Mouse (Mus musculus) cortical plate, adult 2 months (tissue): ENCODE results near the gene Dusp22. TPM values are rescaled to one million over a fixed set of nuclear protein-coding genes. Genes with fewer than 3 reads are reported as not detected.

Experiments used
- H3K27ac ChIP-seq: fragments of 200-500 bp; 2 replicates; pipeline ENCODE4 v1.5.1; 2012; ENCODE audit warnings: low read length, control low read depth, inconsistent platforms; ENCODE audit not compliant: insufficient read depth
- H3K4me1 ChIP-seq: fragments of 200-500 bp; 2 replicates; pipeline ENCODE4 v1.6.1; 2011; ENCODE audit warnings: low read length; ENCODE audit not compliant: control insufficient read depth, insufficient read depth
- H3K4me3 ChIP-seq: fragments of 200-500 bp; 2 replicates; pipeline ENCODE4 v1.5.1; 2011; ENCODE audit warnings: mild to moderate bottlenecking, low read length, control low read depth; ENCODE audit not compliant: insufficient read depth
- CTCF ChIP-seq: fragments of 200-500 bp; IDR thresholded peaks from 2 replicates; pipeline ENCODE4 v1.5.1; 2011; ENCODE audit warnings: mild to moderate bottlenecking, control low read depth, low read length; ENCODE audit not compliant: insufficient read depth; ENCODE audit errors: extremely low read depth
- POLR2A ChIP-seq: fragments of 200-500 bp; IDR thresholded peaks from 2 replicates; pipeline ENCODE4 v1.6.1; 2011; ENCODE audit warnings: mild to moderate bottlenecking, low read length, control low read depth; ENCODE audit not compliant: insufficient read depth; ENCODE audit errors: extremely low read depth
- polyA plus RNA-seq: library from polyadenylated mRNA; depleted of rRNA; stranded (reverse); fragments of >200 nt; gene quantifications from 2 replicates; pipeline ENCODE4 v1.2.3, GENCODE M21; 2012

Gene Dusp22
- polyA plus RNA-seq, 1 experiment: 32.8 TPM

DNA sequence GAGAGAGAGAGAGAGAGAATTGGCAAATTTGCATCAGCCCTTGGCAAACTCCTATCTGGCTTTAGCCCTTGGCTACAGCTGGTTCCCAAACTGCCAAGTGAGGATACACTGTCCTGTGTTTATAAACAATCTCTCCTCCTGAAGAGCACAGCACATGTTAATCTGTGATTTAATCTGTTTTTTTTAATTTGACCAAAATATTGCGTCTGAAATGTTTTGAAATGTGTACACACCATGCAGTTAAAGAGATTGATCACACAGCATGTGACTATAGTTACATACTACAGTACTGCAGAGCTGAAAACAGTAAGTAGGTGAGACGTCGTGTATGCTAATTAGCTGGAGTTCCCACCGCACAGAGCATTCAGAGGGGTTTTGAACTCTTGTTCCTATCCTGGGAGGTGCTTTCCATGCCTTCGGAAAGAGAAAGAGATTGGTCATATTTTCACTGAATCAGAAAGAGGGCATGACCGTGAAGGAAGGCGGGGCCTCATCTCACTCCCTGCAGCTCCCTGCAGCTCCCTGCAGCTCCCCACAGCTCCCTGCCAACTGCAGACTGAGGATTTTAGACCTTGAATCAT is 65.0 kb downstream of the Dusp22 start:
- Histone ChIP-seq H3K4me1 (no peaks in the 10 kb centered on the region), H3K27ac (no peak overlapping the region), H3K4me3 (no peak overlapping the region)
- no peak for TF ChIP-seq CTCF
- no peak for TF ChIP-seq POLR2A

GRCm38 (mm10) chr13:30726879-30727278 is 67.1 kb downstream of the Dusp22 start:
- no peak overlapping the region for H3K4me3 ChIP-seq
- TF ChIP-seq CTCF (no peak), POLR2A (no peak)
- no peaks in the 10 kb centered on the region for H3K4me1 ChIP-seq
- no peak overlapping the region for H3K27ac ChIP-seq

GRCm38 (mm10) chr13:30728155-30728554 is 68.4 kb downstream of the Dusp22 start:
- Histone ChIP-seq H3K4me3 (no peak overlapping the region), H3K4me1 (no peaks in the 10 kb centered on the region), H3K27ac (no peak overlapping the region)
- TF ChIP-seq POLR2A (no peak), CTCF (no peak)

- Histone ChIP-seq H3K4me1 (no peaks in the 10 kb centered on the region), H3K27ac (no peak overlapping the region), H3K4me3 (no peak overlapping the region)
- TF ChIP-seq POLR2A (no peak), CTCF (peak; percentile 24; the same call in 1 of the 2 replicates)
Measured at GRCm38 (mm10) chr13:30729245-30729644, 69.4 kb downstream of the Dusp22 start.

DNA sequence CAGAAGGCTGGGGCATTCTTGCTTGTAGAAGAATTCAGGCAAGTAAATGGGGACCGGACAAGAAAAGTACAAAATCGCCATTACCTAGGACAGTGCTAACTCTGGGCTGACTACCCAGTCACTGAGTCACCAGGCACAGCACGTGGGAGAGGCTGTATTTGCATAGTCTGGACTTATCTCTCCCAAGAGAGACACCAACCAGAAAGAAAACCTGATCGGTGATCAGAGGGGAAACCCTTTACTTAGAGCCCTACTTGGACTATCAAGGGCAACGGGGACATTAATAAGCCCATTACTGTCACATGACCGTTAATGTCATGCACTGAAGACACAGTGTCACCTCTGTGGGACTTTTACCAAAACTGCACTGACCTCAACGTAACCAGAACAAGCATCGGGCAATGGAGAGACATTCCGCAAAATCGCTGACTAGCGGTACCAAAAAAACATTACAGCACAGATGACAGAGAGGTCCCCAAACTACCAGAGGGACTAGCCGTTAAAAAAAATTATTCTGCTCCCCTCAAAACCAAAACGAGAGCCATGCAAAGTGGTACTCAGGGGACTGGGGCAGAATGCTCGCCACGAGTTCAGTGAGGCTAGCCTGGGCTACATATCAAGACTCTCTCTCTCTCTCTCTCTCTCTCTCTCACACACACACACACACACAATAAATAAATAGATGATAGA is 70.5 kb downstream of the Dusp22 start:
- Histone ChIP-seq H3K27ac (no peak overlapping the region), H3K4me3 (no peak overlapping the region), H3K4me1 (no peaks in the 10 kb centered on the region)
- TF ChIP-seq CTCF: no peak

- H3K4me1 ChIP-seq: no peaks in the 10 kb centered on the region
- no peak overlapping the region for H3K4me3 ChIP-seq
- no peak overlapping the region for H3K27ac ChIP-seq
- TF ChIP-seq CTCF: no peak
- no peak for TF ChIP-seq POLR2A
Measured at GRCm38 (mm10) chr13:30732709-30733445, 73.1 kb downstream of the Dusp22 start.

GRCm38 (mm10) chr13:30736721-30737120 is 76.9 kb downstream of the Dusp22 start:
- H3K4me1 ChIP-seq: no peaks in the 10 kb centered on the region
- TF ChIP-seq CTCF: no peak
- TF ChIP-seq POLR2A: no peak
- H3K27ac ChIP-seq: no peak overlapping the region
- no peak overlapping the region for H3K4me3 ChIP-seq

GRCm38 (mm10) chr13:30737257-30737656 is 77.5 kb downstream of the Dusp22 start:
- Histone ChIP-seq H3K4me3 (no peak overlapping the region), H3K27ac (no peak overlapping the region), H3K4me1 (no peaks in the 10 kb centered on the region)
- TF ChIP-seq CTCF (no peak), POLR2A (no peak)

GRCm38 (mm10) chr13:30738310-30738840 is 78.6 kb downstream of the Dusp22 start:
- TF ChIP-seq CTCF: no peak
- TF ChIP-seq POLR2A: no peak

More at GRCm38 (mm10) chr13:30738310-30738840, 78.6 kb downstream of the Dusp22 start:
- Histone ChIP-seq H3K4me1 (no peaks in the 10 kb centered on the region), H3K4me3 (no peak overlapping the region), H3K27ac (no peak overlapping the region)
